Mouse (Mus musculus) liver, embryonic 14.5 days (tissue): ENCODE measurements around the gene Coro2a.

Source experiments
- CTCF ChIP-seq: IDR thresholded peaks from 2 replicates; pipeline ENCODE4 v1.5.1; 2016; ENCODE audit warnings: antibody characterized with exemption, low read depth, control low read depth
- EP300 ChIP-seq: IDR thresholded peaks from 2 replicates; pipeline ENCODE4 v1.6.1; 2016; ENCODE audit warnings: antibody characterized with exemption, low read depth

DNA sequence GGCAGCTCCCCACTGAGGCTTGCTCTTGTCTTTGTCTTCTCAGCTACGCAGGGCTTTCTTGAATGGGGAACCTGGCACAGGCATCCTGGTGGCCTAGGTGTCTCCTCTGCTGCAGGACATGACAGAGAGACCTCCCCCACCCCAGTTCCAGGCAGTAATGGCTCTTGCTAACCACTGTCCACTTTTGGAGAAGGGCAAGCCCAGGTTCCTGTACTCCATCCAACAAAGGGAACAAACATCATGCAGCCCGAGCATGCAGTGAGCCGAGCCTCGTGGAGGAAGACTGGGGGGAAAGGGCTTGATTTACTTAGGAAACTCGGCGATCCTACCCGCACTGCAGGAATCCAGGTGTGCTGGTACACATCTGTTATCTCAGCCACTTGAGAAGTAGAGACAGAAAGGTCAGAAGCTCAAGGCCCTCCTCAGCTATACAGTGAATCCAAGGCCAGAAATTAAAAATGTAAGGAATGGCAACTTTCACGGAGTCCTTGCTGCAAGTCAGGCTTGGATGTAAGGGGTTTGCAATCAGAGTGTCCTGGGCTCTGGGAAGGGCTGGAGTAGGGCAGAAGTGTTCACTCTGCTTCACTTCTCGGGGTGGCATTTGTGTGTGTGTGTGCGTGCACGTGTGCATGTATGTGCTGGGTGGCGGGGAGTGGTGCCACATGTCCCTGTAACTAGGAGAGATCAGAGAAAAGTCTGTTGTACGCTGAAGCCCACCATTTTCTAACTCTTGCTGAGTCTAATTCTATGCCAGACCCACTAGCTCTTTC, 16.8 kb downstream of the Coro2a start:
- no peak for TF ChIP-seq CTCF
- no peak for TF ChIP-seq EP300
